Mouse (Mus musculus) CD4-positive helper T cell, adult 2 months (primary cell): ENCODE data around the gene Slc35c1.

Source experiments
- DNase-seq: peaks from one replicate; pipeline ENCODE4 v3.0.0-alpha.2; 2012; ENCODE audit warnings: low read depth, missing footprints, low spot score

Gene Slc35c1

GRCm38 (mm10) chr2:92404737-92405136 is 55.6 kb downstream of the Slc35c1 start:
- DNase-seq = no peak

DNA sequence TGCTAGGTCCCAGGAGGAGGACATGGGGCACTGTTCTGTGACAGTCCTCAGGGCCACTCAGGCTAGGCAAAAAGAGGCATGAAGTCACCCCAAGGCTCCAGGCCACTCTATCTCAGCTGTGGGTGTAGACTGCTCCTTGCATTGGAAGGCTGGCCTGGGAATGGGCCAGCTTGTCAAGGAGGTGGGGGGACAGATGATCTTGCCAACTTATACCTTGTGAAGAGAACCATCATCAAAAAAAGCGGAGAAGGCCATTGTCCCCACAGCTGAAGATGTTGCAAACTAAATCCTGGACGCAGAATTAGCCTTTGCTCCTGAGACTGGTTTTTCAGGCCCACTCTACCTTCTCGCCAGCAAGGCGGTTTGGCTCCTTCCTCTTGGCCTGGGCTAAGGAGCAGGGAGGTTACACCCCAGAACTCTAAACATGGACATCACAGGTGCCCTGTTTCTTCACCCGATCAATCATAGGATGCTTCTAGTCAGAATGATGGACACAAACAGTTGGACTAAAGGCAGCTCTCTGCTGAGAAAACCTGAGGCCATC is 56.5 kb downstream of the Slc35c1 start:
- DNase-seq = no peak
